Mouse (Mus musculus): ENCODE data around the gene Spdl1.

Gene Spdl1

DNA sequence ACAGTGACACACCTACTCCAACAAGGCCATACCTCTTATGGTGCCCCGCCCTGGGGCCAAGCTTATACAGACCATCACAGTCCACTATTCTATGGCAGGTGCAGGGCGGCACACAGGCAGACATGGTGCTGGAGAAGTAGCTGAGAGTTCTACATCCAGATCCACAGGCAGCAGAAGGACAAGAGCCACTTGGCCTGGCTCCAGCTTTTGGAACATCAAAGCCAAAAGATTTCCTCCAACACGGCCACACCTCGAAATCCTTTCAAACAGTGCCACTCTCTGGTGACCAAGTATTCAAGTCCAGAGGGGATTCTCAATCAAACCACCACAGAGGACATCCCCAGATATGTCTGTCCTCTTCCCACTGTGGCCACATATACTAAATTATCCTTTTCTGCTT, 28.4 kb downstream of the Spdl1 start:
- peak; percentile 46 for DNase-seq (ENCODE audit: low read depth, low spot score)

DNA sequence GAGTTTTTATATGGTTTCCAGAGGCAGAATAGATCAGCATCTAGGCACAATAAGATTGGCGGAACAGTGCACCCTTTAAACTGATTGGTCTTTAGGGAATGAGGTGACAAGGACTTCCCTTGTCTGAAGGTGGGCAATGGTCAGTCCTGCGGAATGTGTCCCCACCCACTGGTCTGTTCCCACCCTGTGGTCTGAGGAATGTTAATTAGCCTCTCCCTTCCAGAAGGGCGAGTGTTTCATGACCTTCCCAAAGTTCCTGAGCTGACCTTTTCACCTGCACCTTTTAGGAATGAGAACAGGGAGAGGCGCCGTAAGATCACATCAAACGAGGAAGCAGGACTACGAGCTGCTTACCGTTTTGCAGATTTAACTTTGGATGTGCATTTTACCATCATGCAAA, 35.4 kb downstream of the Spdl1 start:
- DNase-seq (ENCODE audit: low read depth, low spot score) = peak; percentile 92

DNA sequence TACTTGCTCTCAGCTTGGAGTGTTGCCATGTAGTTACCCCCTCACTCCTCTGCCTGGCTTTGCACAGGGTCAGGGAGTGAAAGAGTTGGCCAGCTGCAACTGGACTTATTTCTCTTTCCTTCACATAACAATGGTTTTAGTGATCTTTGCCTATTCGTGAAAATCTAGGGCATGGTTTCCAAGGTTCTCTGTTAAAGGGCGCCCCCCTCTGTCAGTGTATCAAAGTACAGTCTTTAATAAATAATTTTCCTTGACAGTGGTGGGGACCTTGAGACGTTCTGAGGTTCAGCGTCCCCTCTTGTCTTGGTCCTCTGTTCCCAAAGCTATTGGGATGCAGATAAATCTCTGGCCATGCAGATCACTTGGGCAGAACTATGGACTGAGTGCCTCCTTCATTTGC, 37.3 kb downstream of the Spdl1 start:
- peak; percentile 56 for DNase-seq (ENCODE audit: low read depth, low spot score)

DNA sequence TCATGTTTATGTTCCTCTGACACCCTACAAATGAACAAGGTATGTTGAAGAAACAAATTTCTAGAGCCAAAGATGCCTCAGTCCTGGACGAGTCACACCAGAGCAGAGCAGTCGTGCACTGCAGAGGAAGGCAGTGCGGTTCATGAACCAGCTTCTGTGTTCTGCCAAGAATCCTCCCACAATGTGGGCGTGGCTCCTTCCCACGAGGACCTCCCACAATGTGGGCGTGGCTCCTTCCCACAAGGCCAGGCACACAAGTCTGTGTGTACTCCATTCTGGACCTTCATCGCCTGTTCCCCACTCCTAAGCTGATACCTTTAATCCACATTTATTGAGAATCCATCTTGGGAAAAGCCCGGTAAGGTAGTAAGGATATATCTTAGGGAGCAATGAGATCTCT, 41.6 kb downstream of the Spdl1 start:
- DNase-seq (ENCODE audit: low read depth, low spot score) = peak; percentile 96

DNA sequence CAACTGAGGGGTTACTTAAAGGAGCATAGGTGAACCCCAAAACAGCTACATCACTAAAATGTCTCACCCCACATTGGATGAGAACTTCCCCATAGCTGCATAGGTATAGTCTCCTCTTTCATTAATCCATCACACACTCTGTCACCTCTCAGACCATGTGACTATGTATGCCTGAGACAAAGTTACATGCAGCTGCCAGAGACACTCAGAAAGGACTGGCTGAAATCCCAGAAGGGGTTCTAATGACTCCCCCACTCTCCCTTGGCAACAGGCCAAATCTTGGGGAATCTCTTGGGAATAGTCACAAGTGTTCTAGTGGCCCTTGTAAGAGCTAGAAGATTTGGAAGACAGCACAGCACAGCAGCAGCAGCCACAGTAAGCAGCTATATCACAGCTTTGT, 48.6 kb downstream of the Spdl1 start:
- no peak for DNase-seq (ENCODE audit: low read depth, low spot score)

DNA sequence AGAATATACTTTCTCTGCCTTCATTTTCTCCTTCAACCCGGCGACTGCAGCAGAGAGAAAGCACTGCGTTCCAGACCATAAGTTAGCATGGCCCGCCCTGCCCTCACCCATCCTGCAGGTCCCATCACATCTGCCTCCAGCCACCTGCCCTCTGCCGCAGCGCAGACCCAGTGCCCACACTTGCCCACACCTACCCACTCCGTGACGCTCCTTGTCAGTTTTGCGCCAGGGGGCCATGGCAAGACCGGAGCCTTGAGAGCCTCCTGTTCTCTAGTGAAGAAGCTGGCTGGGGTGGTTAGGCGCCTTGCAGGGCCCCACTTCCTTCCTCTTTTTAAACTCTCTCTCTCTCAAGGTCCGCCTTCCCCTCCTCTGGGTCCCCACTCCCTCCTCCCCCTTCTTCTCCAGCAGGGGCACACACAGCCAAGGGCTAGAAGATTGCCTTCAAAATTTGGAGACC, 49.8 kb downstream of the Spdl1 start, which contains the start of gene Dock2:
Gene Dock2 (minus strand): TSS at position 306 of the 457 bp plus-strand sequence.
- DNase-seq (ENCODE audit: low read depth, low spot score) = no peak

DNA sequence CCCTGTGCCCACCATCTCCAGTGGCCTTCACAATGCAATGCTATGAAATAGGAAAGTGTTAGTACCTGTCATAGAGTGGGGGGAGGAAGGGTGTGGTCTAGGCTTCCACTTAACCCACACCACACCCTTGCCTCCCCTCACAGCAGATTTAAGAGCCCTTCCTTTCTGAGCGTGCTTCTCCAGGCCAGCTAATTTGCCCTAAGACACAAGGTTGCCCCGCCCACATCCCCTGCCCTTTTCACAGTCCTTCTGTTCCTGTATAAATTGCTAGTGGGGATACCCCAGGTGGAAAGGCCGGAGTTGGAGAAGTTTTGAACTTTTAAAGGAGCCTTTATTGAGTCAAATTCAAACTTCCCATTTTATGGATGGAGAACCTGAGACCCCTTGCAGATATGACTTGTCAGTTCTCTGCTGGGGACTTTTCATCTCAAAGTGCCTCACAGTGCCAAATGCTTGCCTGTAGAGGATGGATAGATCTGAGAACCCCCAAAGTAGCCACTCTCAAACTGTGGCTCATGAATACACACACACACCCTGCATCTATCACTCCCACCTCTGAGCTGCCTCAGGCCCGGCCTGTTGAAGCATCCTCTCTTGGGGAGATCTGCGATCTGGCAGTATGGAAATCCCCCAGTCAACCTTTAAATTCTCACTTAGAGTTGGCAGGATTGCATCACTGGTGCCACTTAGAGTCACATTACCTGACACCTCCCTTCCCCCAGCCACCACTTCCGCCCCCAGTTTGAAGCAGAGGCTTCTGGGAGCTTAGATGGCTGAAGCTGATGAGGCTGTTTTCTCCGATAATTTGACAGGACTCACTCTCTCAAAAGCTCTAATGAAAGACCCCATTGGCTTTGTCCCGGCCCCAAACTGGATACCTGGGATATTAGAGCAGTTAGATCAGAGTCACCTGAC, 50.7 kb downstream of the Spdl1 start:
- no peak for DNase-seq (ENCODE audit: low read depth, low spot score)

DNA sequence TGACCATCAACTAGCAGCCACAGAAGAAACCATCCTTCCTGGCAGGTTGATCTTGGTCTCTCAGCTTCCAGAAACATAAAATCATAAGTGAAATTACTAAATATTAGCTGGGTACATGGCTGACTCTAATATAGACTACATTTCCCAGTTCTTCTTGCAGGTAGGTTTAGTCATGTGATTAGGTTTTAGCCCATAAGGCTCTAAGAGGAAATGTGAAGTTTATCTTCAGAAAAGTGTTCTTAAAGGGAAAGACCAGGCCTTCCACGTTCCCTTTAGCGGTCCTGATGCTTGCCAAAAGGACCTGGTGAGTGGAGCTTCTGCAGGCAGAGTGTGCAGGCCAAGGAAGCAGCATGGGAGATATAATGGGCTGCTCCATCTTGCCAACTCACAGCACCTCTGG, 52.7 kb downstream of the Spdl1 start:
- no peak for DNase-seq (ENCODE audit: low read depth, low spot score)

DNA sequence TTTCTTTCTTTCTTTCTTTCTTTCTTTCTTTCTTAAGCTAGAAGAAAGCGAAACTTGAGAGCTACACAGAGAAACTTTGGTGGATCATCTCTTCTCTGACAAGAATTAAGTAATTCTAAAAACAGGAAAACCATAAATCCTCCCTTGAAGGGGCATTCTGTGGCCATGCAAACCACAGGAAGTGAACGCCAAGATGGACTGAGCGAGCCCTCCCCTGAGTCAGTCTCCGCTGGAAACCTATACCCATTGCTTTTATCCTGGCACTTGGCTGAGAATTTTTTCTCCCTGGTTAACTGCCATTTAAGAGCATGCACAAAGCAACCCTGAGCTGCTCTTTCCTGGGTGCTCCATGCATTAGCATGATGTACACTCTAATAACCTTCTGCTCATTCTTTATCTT, 53.5 kb downstream of the Spdl1 start:
- DNase-seq (ENCODE audit: low read depth, low spot score) = no peak

DNA sequence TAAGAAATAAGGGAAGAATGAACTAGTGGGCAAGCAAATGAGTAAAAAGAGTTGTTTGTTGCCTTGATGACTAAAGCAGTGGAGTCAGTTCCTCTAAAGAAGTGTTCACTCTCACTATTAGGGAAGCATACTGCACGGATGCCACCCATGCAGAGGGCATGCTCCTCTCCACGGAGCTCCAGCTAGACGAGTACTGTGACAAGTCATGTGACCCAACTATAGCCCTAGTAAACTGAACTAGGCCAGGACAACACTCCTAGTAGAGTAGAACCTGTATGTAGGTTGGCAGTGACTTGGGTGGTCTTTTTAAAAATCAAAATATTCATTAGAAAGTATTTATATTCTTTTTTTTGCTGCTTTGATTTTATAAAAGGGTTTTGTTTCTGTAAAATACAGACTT, 55.1 kb downstream of the Spdl1 start:
- DNase-seq (ENCODE audit: low read depth, low spot score) = no peak

DNA sequence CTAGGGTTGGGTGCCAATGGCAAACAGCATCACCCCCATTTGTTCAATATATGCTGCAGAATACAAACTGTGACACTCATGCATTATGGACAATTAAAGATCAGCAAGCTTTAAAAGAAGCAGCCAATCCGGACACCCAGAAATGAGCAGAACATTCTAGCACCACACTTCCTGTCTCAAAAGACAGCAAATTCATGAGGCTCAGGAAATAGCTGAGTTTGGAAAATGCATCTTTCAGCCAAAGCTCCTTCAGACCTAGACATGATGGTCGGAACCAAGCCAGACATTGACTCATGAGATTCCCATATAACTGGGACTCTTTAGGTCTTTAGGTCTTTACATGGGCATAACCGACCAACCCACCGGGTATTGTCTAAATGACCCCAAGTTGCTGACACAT, 55.9 kb downstream of the Spdl1 start:
- DNase-seq (ENCODE audit: low read depth, low spot score) = no peak

DNA sequence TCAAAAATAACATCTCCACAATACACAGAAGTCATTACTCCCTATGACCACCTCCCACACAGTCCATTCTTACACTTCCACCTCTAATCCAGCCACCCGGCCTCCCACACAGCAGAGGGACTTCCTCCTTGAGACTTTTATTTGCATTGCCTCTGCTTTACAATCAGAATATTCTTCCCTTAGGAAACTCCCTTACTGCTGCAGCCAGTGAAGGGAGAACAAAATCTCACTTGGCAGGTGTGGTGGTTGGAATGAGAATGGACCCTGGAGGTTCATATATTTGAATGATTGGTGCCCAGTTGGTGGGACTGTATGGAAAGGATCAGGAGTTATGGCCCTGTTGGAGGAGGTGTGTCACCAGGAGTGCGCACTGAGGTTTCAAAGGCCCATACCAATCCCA, 57.4 kb downstream of the Spdl1 start:
- DNase-seq (ENCODE audit: low read depth, low spot score) = peak; percentile 28

DNA sequence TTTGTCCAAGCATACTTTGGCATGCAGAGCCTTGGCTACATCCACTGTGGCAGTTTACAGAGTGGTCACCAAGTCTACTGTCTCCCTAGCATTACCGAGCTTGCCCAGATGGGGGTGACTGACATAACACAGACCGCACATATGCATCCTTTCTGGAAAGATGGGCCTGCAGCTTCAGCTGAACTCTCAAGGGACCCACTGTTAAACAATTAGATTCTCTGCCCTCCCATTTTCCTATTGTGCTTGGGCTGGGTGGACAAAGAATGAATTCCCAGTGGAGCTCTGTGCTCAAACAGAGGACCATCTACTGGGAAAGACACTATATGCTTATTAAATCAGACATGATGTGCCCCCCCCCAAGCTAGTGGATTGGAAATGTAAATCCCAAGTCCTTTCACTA, 58.8 kb downstream of the Spdl1 start:
- peak; percentile 34 for DNase-seq (ENCODE audit: low read depth, low spot score)

DNA sequence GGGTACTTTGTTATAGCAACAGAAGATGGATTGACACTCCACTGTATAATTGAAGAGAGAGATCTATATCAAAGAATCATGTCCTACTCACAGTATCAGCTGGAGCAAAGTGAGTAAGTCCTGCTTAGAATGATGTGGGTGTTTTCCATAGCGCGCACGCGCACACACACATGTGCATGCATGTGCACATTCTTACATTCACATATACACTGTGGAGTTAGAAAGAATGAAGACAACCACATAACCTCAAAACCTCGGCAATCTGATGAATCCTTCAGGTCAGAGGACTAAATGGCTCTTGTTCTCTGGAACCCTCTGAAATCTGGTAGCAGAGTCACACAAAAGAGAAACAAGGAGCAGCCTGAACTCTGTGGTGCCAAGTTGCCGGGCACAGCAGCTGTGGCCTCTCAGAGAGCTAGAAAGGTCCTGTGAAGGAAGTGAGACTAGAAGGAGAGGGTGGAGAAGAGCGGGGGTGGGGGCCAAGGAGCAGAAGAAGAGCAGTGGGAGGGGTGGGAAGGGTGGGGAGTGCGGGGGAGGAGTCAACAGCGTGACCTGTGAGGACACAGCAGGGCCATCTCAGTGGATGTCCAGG, 60.0 kb downstream of the Spdl1 start:
- no peak for DNase-seq (ENCODE audit: low read depth, low spot score)

DNA sequence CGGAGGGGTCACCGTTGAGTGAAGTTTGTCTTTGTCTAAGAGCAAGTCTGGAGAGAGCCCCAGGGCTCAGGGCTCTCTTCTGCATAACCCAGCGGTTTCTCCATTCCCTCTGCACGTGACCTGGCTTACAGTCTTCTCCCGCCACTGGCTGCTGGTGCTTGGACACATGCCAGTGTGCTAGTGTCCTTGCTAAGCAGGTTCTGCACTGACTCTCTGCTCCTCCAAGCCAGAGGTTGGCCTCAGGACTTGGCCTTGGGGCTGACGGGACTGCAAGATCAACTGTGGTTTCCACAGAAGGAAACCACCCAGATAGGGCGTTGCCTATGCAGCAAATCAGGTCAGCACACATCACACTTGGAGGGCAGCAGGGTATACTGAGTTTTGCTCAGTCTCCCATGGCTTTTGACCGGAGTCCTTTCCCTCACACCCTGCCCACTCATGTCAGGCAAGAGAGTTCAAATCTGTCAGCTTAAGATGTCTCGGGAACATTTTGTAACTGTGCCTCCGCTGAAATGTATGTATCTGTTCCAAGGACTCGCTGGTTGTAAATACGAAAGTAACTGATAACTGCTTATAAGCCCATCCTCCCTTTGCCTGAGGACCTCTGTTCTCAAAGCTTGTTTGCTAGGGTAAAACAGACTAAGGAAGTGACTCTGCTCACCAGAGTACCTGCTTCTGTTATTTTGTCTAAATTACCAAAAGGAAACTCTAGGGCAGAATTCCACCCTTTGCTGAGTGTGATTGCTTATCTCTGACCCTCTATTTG, 62.0 kb downstream of the Spdl1 start:
- DNase-seq (ENCODE audit: low read depth, low spot score) = peak; percentile 61

DNA sequence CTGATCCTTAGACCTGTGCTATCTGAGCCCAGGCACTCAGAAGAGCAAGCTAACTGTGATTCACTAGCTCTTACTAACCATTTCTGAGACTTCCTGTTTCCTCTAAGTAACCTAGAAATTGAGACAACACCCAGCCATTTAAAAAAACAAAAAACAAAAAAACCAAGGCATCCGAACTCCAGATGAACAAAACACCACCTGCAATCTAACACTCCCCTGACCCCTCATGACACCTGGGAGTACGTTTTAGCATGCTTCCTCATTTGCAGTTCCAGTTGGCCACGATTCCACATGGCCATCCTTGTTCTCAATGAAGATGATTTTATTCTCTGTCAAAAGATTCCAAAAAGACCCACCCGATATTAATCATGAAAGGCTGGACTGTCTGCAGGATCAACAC, 62.8 kb downstream of the Spdl1 start:
- DNase-seq (ENCODE audit: low read depth, low spot score) = no peak

DNA sequence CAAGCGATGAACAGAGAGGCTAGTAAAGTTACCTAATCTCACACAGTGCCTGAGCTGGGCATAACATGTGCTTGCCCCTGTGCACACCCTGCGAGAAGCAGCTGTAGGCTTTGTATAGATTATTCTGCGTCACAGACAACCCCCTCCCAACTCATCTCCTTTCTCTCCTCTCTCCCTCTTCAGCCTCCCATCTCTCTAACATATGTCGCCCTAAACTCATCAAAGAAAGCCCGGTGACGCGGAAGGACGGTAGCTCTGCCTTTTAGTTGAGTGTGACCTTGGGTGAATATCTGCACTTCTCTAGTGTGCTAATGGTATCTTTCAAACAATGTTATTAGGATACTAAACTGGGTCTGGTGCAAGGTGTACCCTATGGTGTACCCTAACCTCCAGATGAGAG, 63.5 kb downstream of the Spdl1 start:
- no peak for DNase-seq (ENCODE audit: low read depth, low spot score)

DNA sequence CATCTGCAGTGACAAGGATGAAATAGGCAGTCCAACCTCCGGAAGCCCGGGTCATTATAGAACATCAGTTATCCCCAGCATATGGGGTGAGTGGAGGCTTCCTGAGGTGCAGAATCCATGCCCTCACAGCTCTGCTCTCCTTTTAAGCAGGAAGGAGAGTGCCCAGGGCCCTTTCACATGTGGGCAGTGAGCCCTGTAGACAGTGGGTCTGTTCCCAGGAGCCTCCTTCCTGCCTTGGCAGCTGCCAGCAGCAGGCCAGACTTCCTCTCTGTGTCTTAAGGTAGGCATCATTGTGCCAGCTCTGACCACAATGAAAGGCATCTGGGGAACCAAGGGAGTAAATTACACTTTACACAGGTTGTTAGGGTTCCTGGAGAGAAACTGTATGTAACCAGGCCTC, 64.0 kb downstream of the Spdl1 start:
- DNase-seq (ENCODE audit: low read depth, low spot score) = no peak

DNA sequence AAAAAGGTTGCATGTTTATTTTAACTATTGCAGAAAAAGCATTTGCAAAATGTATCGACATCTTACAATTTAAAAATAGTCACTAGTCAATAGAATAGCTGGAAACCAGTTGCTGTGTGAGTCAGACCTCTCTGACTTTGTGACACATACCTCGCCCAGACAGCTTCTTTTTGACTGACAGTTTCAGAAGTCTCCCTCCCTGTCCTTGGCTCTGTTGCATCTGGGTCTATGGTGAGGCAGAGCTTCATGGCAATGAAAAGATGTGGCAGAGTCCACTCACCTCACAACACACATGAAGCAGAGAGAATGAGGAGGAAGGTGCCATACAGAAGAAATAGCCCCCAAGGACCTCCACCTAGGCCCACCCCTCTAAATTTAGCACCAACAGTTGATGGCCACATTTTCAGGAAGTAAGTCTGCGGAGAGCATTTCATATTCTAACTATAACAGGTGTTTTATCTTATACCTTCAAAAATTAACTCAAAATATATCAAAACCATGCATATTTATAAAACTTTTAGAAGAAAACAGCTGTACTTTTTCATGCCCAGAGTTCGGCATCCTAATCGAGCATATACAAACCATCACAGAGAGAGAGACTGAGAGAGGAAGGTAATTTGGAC, 69.6 kb downstream of the Spdl1 start:
- no peak for DNase-seq (ENCODE audit: low read depth, low spot score)

DNA sequence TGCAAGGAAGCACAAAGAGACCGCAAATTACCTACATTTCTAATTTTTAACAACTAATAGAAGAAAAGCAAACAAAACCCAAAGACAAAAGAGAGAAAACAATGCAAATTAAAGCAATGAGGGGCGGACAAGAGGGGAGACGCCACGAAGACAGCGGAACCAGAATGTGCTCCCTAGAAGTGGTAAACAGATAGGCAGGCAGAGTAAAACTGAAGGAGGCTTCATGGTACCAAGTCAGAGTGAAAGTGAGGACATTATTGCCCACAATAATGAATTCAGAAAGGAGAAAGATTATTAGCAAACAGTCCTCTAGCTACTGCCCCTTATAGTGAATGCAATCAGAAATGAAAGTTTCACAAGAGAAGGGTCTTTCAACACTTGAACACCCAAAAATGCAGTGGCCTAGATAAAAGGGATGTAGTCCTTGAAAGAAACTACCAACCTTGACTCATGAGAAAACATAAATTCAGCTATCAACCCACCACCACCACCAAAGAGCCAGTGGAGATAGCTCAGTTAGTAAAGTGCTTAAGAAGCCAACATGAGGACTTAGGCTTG, 70.8 kb downstream of the Spdl1 start:
- DNase-seq (ENCODE audit: low read depth, low spot score) = no peak

DNA sequence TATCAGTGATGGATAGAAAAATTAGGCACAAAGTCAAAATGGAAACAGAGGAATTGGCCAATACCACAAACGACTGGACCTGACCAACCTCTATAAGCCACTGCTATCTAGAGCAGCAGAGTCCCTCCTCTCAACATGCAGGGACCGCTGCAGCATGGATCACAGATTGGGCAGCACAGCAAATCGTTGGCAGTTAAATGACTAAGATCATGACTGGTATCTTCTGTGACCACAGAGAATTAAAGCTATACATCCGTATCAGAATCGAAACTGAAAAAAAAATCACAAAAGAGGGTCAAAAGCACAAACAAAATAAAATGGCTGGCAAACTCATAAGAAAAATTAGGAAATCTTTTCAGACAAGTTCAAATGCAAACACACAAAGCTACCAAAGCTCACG, 71.3 kb downstream of the Spdl1 start:
- DNase-seq (ENCODE audit: low read depth, low spot score) = no peak

DNA sequence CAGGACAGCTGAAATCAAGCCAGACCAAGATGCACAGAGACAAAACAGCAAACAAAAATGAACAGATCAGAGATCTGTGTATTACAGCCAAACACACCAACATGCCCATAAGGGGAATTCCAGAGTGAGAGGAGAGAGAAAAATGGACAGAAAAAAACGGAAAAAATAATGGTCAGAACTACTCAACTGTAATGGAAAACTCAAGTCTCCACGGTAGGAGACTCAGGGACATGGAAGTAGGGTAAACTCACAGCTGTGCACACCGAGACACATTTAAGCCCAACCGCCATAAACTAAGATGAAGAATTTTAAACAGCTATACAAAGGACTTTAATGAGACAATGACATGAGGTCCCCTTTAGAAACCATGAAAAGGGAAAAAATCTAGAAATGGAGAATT, 73.9 kb downstream of the Spdl1 start:
- no peak for DNase-seq (ENCODE audit: low read depth, low spot score)

Data from ZHBTc4 (cell line).